Mouse (Mus musculus) right cerebral cortex, adult 2 months (tissue): ENCODE results near the gene Sumo2.
"Not testable (repeated sequence)": the region's sequence is repeated elsewhere in the genome, so short reads cannot be mapped to it uniquely, and the experiment has no call there.

Experiments used
- DNase-seq, 2 experiments: peaks; one replicate each; pipeline ENCODE4 v3.0.0; 2021 to 2022; ENCODE audit warnings: low spot score in 2 of 2

Gene Sumo2

GRCm38 (mm10) chr11:115483726-115484125 lies 52.4 kb downstream of the Sumo2 start:
- DNase-seq, result peak; percentile 90

GRCm38 (mm10) chr11:115483278-115483677 lies 52.8 kb downstream of the Sumo2 start:
- DNase-seq, result no peak

GRCm38 (mm10) chr11:115481553-115482259 lies 54.4 kb downstream of the Sumo2 start:
- DNase-seq, result peak; percentile 73 to 74

- DNase-seq, result no peak
Measured at GRCm38 (mm10) chr11:115478296-115478938, 57.7 kb downstream of the Sumo2 start.

- DNase-seq, result not testable (repeated sequence)
Measured at GRCm38 (mm10) chr11:115477388-115477787, 58.7 kb downstream of the Sumo2 start.

GRCm38 (mm10) chr11:115476630-115477029 lies 59.4 kb downstream of the Sumo2 start:
- DNase-seq, result not testable (repeated sequence)

- no peak for DNase-seq
Measured at GRCm38 (mm10) chr11:115475758-115476237, 60.3 kb downstream of the Sumo2 start.

- peak; percentile 93 to 94 for DNase-seq
Measured at GRCm38 (mm10) chr11:115475025-115475757, 60.9 kb downstream of the Sumo2 start, which contains the start of gene Armc7. TSS of gene Armc7 (plus strand) at chr11:115475667.

GRCm38 (mm10) chr11:115473626-115474275 lies 62.3 kb downstream of the Sumo2 start:
- DNase-seq, result peak; percentile 99 to 100
